Mouse (Mus musculus): ENCODE measurements around the gene Iqgap2. TPM values are rescaled to one million over a fixed set of nuclear protein-coding genes. Genes with fewer than 3 reads are reported as not detected.

The Iqgap2 gene
- polyA plus RNA-seq, 1 experiment from 2014 or later: 18.5 TPM

- ATAC-seq (ENCODE audit: low FRiP score) (no peak), DNase-seq (ENCODE audit: low spot score, missing footprints) (no peak)
- Histone ChIP-seq H3K27ac (ENCODE audit: low read depth, low read length) (no peak overlapping the region), H3K4me1 (ENCODE audit: control insufficient read depth, insufficient read depth, low read length) (no peaks in the 10 kb centered on the region), H3K4me3 (ENCODE audit: low read depth, low read length) (no peak overlapping the region), H3K27me3 (ENCODE audit: control insufficient read depth, insufficient read depth, low read length) (no peaks in the 10 kb centered on the region), H3K9ac (ENCODE audit: low read length) (no peak overlapping the region), H3K9me3 (ENCODE audit: control insufficient read depth, low read length) (no peaks in the 10 kb centered on the region), H3K4me2 (no peak overlapping the region), H3K36me3 (ENCODE audit: control insufficient read depth, insufficient read depth, low read length) (no peaks in the 10 kb centered on the region)
- 92% methylated on average over 3 of the region's 3 CpGs for WGBS
These were observed 11.0 kb upstream of the Iqgap2 start for GRCm38 (mm10) chr13:95902696-95903095.

GRCm38 (mm10) chr13:95899885-95900650 lies 8.3 kb upstream of the Iqgap2 start:
- 77% methylated on average over 1 of the region's 1 CpGs for WGBS
- H3K4me2 ChIP-seq: no peak overlapping the region
- H3K4me1 ChIP-seq (ENCODE audit: control insufficient read depth, insufficient read depth, low read length): no peaks in the 10 kb centered on the region
- no peaks in the 10 kb centered on the region for H3K36me3 ChIP-seq (ENCODE audit: control insufficient read depth, insufficient read depth, low read length)
- no peak overlapping the region for H3K27ac ChIP-seq (ENCODE audit: low read depth, low read length)
- no peaks in the 10 kb centered on the region for H3K27me3 ChIP-seq (ENCODE audit: control insufficient read depth, insufficient read depth, low read length)
- no peaks in the 10 kb centered on the region for H3K9me3 ChIP-seq (ENCODE audit: control insufficient read depth, low read length)
- no peak overlapping the region for H3K4me3 ChIP-seq (ENCODE audit: low read depth, low read length)
- no peak overlapping the region for H3K9ac ChIP-seq (ENCODE audit: low read length)
- DNase-seq (ENCODE audit: low spot score, missing footprints) (no peak), ATAC-seq (ENCODE audit: low FRiP score) (no peak)

GRCm38 (mm10) chr13:95896501-95896900 lies 4.8 kb upstream of the Iqgap2 start:
- H3K27ac ChIP-seq (ENCODE audit: low read depth, low read length): no peak overlapping the region
- 88% methylated on average over 6 of the region's 6 CpGs for WGBS
- no peak for DNase-seq (ENCODE audit: low spot score, missing footprints)
- peaks cover 3% of the 10 kb centered on the region; the same call in 1 of the 2 replicates for H3K4me1 ChIP-seq (ENCODE audit: control insufficient read depth, insufficient read depth, low read length)
- no peak for ATAC-seq (ENCODE audit: low FRiP score)
- H3K36me3 ChIP-seq (ENCODE audit: control insufficient read depth, insufficient read depth, low read length): no peaks in the 10 kb centered on the region
- H3K9ac ChIP-seq (ENCODE audit: low read length): no peak overlapping the region
- no peak overlapping the region for H3K4me2 ChIP-seq
- H3K9me3 ChIP-seq (ENCODE audit: control insufficient read depth, low read length): no peaks in the 10 kb centered on the region
- no peak overlapping the region for H3K4me3 ChIP-seq (ENCODE audit: low read depth, low read length)
- H3K27me3 ChIP-seq (ENCODE audit: control insufficient read depth, insufficient read depth, low read length): no peaks in the 10 kb centered on the region

GRCm38 (mm10) chr13:95893166-95893565 lies 1.4 kb upstream of the Iqgap2 start:
- no peak overlapping the region for H3K4me2 ChIP-seq
- H3K4me1 ChIP-seq (ENCODE audit: control insufficient read depth, insufficient read depth, low read length): peaks cover 12% of the 10 kb centered on the region
- 93% methylated on average over 4 of the region's 4 CpGs for WGBS
- no peaks in the 10 kb centered on the region for H3K36me3 ChIP-seq (ENCODE audit: control insufficient read depth, insufficient read depth, low read length)
- H3K27ac ChIP-seq (ENCODE audit: low read depth, low read length): no peak overlapping the region
- no peaks in the 10 kb centered on the region for H3K27me3 ChIP-seq (ENCODE audit: control insufficient read depth, insufficient read depth, low read length)
- DNase-seq (ENCODE audit: low spot score, missing footprints) (no peak), ATAC-seq (ENCODE audit: low FRiP score) (no peak)
- H3K9me3 ChIP-seq (ENCODE audit: control insufficient read depth, low read length): no peaks in the 10 kb centered on the region
- H3K4me3 ChIP-seq (ENCODE audit: low read depth, low read length): no peak overlapping the region
- H3K9ac ChIP-seq (ENCODE audit: low read length): no peak overlapping the region

- no peaks in the 10 kb centered on the region for H3K36me3 ChIP-seq (ENCODE audit: control insufficient read depth, insufficient read depth, low read length)
- no peaks in the 10 kb centered on the region for H3K27me3 ChIP-seq (ENCODE audit: control insufficient read depth, insufficient read depth, low read length)
- ATAC-seq (ENCODE audit: low FRiP score) (peak; percentile 10), DNase-seq (ENCODE audit: low spot score, missing footprints) (peak; percentile 93)
- H3K9ac ChIP-seq (ENCODE audit: low read length): peak overlapping the region; percentile 94
- H3K4me1 ChIP-seq (ENCODE audit: control insufficient read depth, insufficient read depth, low read length): peaks cover 12% of the 10 kb centered on the region
- H3K4me2 ChIP-seq: peak overlapping the region; percentile 99
- H3K4me3 ChIP-seq (ENCODE audit: low read depth, low read length): peak overlapping the region; percentile 87
- peak overlapping the region; percentile 71; the same call in 1 of the 2 replicates for H3K27ac ChIP-seq (ENCODE audit: low read depth, low read length)
- WGBS: 14% methylated on average over 12 of the region's 12 CpGs
- no peaks in the 10 kb centered on the region for H3K9me3 ChIP-seq (ENCODE audit: control insufficient read depth, low read length)
These were observed 956 bp upstream of the Iqgap2 start for GRCm38 (mm10) chr13:95892611-95893145.

GRCm38 (mm10) chr13:95891926-95892610 lies 346 bp upstream of the Iqgap2 start:
- Histone ChIP-seq H3K9ac (ENCODE audit: low read length) (peak overlapping the region; percentile 94), H3K27ac (ENCODE audit: low read depth, low read length) (peak overlapping the region; percentile 71), H3K4me2 (peak overlapping the region; percentile 99), H3K9me3 (ENCODE audit: control insufficient read depth, low read length) (no peaks in the 10 kb centered on the region), H3K36me3 (ENCODE audit: control insufficient read depth, insufficient read depth, low read length) (no peaks in the 10 kb centered on the region), H3K4me1 (ENCODE audit: control insufficient read depth, insufficient read depth, low read length) (peaks cover 12% of the 10 kb centered on the region), H3K4me3 (ENCODE audit: low read depth, low read length) (peak overlapping the region; percentile 87), H3K27me3 (ENCODE audit: control insufficient read depth, insufficient read depth, low read length) (no peaks in the 10 kb centered on the region)
- 0% methylated on average over 36 of the region's 52 CpGs for WGBS
- ATAC-seq (ENCODE audit: low FRiP score): peak; percentile 89
- peak; percentile 99 for DNase-seq (ENCODE audit: low spot score, missing footprints)

- Histone ChIP-seq H3K27ac (ENCODE audit: low read depth, low read length) (no peak overlapping the region), H3K9ac (ENCODE audit: low read length) (peak overlapping the region; percentile 94), H3K4me2 (peak overlapping the region; percentile 99), H3K36me3 (ENCODE audit: control insufficient read depth, insufficient read depth, low read length) (no peaks in the 10 kb centered on the region), H3K4me3 (ENCODE audit: low read depth, low read length) (peak overlapping the region; percentile 87), H3K9me3 (ENCODE audit: control insufficient read depth, low read length) (no peaks in the 10 kb centered on the region), H3K4me1 (ENCODE audit: control insufficient read depth, insufficient read depth, low read length) (peaks cover 15% of the 10 kb centered on the region), H3K27me3 (ENCODE audit: control insufficient read depth, insufficient read depth, low read length) (no peaks in the 10 kb centered on the region)
- ATAC-seq (ENCODE audit: low FRiP score) (peak; percentile 44), DNase-seq (ENCODE audit: low spot score, missing footprints) (peak; percentile 95)
- WGBS: under 1% methylated on average over 33 of the region's 33 CpGs
These were observed 761 bp downstream of the Iqgap2 start for GRCm38 (mm10) chr13:95890851-95891471.

GRCm38 (mm10) chr13:95889981-95890545 lies 1.7 kb downstream of the Iqgap2 start:
- ATAC-seq (ENCODE audit: low FRiP score) (no peak), DNase-seq (ENCODE audit: low spot score, missing footprints) (peak; percentile 89)
- Histone ChIP-seq H3K9ac (ENCODE audit: low read length) (peak overlapping the region; percentile 14; the same call in 1 of the 2 replicates), H3K4me1 (ENCODE audit: control insufficient read depth, insufficient read depth, low read length) (peaks cover 15% of the 10 kb centered on the region), H3K36me3 (ENCODE audit: control insufficient read depth, insufficient read depth, low read length) (no peaks in the 10 kb centered on the region), H3K9me3 (ENCODE audit: control insufficient read depth, low read length) (no peaks in the 10 kb centered on the region), H3K4me2 (peak overlapping the region; percentile 99), H3K27me3 (ENCODE audit: control insufficient read depth, insufficient read depth, low read length) (no peaks in the 10 kb centered on the region), H3K4me3 (ENCODE audit: low read depth, low read length) (peak overlapping the region; percentile 87), H3K27ac (ENCODE audit: low read depth, low read length) (no peak overlapping the region)
- WGBS: 24% methylated on average over 8 of the region's 8 CpGs
